Mouse (Mus musculus): ENCODE data around the gene Idi1. TPM values are rescaled to one million over a fixed set of nuclear protein-coding genes. Genes with fewer than 3 reads are reported as not detected.
"Not testable (repeated sequence)": the region's sequence is repeated elsewhere in the genome, so short reads cannot be mapped to it uniquely, and the experiment has no call there.

Gene Idi1
- 10 to 100 TPM; 44.5 to 48.1 TPM for total RNA-seq (2021)
- long read RNA-seq, experiment 1, transcript Idi1-201 (5 exons, 3,027 nt): major isoform, 53 of 58 reads
- long read RNA-seq, experiment 1, partial matches to known transcripts: 2 of 58 reads
- long read RNA-seq, experiment 1, other reads (novel, unspliced or antisense): 2 of 58 reads
- long read RNA-seq, experiment 2, transcript Idi1-201 (5 exons, 3,027 nt): major isoform, 29 of 32 reads
- long read RNA-seq, experiment 2, partial matches to known transcripts: 1 of 32 reads
- long read RNA-seq, experiment 2, other reads (novel, unspliced or antisense): 1 of 32 reads

DNA sequence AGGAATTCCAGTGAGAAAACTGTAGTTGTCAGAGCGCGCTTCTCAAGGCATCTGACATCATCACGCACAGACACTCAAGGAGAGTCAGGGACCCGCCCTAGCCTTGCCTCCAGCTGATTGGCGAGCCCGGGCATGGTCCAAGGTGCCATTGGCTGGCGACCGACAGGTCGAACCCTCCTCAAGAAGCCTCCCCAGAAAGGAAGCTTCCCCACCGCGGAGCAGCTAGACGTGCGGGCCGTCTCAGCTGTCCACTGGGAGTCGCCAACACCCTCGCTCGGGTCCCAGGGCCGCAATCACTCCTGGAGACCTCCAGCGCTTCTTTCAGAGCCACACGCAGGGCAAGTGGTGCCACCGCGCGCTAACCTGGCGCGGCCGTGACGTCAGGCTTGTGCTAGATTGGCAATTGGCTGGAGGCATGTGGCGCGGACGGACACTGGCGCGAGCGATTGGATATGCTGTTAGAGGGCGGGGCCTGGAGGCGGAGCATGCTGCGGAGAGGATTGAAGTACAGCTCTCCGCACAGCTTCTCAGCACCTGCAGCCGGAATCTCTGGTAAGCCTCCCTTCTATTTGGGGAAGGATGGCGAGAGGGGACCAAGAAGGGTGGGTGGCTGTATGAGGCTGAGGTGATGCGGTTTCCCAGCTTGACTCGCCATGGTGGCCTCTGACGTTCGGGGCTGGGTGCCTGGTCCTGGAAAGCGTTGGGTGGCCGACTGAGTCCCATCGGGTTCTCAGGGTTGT, at the start of gene Idi1:
Gene Idi1 (plus strand): TSS at position 57 of the 740 bp plus-strand sequence.
- intact Hi-C loops (cut with DNase I): loop anchor here (5.0 kb wide), 1 partner anchor 112 kb away; the partner anchor contains the start of gene Gtpbp4
- DNase-seq (ENCODE audit: low spot score in 2 of 2): peak; percentile 97 to 98

DNA sequence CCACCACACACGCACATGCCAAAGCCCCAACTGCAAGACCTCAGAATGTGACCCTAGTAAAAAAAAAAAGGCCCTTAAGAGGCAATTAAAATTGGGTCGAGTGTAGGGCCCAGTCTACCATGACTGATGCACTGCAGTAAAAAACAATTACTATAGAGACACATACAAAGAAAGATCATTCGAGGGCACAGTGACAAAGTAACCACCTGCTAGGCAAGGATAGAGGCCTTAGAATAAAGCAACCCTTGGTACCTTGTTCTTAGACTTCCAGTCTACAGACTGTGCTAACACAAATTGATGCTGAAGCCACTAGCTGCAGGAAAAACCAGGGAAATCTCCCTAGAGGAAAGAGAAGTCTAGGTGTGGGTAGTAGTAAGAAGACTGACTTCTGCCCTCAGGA, 46.9 kb upstream of the Idi1 start:
- no peak for DNase-seq (ENCODE audit: low spot score in 2 of 2)
- intact Hi-C loops (cut with DNase I): no loop called here

DNA sequence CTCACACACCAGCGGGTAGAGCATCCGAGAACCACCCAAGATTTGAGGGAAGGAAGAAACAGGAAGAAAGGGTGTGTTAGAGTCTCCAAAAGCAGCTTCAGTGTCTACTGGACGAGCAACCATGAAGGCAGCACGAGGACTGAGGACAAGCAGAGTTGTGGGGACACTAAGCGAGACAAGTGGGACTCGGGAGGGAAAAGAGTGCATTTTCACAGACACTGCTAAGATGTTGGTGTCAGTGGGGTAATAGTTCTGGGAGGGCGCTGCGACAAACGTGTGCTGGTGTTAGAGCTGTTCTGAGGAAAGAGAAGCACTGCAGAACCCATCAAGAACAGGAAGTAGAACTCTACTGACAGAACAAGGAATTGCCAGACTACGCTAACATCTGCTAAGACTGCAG, 46.2 kb upstream of the Idi1 start:
- intact Hi-C loops (cut with DNase I): no loop called here
- DNase-seq (ENCODE audit: low spot score in 2 of 2): no peak

DNA sequence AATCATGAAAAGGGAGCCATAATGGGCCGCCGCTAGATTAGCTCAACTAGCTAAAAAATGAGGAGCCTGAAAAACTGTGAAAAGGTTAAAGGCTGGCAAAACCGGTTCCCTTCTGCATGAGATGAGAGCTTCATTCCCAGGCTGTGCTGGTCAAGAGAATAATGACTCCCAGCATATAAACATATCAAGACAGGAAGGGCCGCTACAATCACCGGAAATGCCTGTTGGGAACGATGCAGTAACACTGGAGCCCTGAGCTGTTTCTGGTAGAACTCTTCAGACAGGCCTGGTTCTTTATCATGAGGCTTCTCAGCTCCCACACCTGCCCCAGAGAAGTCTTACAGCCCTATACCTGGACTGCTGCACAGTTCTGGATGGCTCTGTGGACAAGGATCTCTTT, 45.4 kb upstream of the Idi1 start:
- intact Hi-C loops (cut with DNase I): no loop called here

DNA sequence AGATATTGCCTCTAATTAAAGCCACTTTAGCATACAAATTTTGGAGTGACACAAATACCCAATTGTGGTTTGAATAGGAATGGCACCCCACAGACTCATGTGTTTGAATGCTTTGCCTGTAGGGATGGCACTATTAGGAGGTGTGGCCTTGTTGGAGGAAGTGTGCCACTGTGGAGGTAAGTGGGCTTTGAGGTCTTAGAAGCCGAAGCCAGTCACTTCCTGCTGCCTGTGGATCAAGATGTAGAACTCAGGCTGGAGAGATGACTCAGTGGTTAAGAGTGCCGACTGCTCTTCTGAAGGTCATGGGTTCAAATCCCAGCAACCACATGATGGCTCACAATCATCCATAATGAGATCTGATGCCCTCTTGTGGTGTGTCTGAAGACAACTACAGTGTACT, 44.4 kb upstream of the Idi1 start:
- intact Hi-C loops (cut with DNase I): no loop called here
- no peak for DNase-seq (ENCODE audit: low spot score in 2 of 2)

More for the DNA sequence above, 45.4 kb upstream of the Idi1 start:
- no peak for DNase-seq (ENCODE audit: low spot score in 2 of 2)

DNA sequence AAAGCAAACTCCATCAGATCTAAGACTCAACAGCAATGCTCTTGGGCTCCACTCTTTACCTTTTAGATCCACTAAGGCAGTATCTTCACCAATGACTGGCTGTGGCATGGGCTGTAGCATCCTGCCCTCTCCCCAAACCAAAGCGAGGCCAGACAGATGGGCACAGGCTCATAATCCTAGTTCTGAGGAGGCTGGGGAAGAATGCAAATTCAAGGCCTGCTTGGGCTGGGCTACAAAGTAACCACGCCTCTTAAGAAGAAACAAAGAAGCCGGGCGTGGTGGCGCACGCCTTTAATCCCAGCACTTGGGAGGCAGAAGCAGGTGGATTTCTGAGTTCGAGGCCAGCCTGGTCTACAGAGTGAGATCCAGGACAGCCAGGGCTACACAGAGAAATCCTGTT, 43.5 kb upstream of the Idi1 start:
- DNase-seq (ENCODE audit: low spot score in 2 of 2); intact Hi-C loops (cut with DNase I): not testable (repeated sequence)

DNA sequence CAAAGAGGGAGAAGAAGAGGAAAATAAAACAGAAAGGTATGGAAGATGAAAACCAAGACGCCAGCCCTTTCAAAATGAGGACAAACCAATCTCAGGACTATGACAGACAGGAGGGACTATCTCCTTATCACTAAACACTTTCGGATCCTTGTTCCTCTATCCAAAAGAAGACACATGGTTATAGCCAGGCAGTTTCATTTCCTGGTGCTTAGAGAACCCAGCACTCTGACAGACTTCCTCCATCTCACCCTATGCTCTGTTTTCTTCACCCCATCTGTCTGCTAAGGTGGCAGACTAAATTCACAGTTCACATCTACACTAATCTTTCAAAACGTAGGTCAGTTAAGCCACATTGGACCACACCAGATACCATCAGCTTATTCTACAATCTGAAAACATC, 43.0 kb upstream of the Idi1 start:
- intact Hi-C loops (cut with DNase I): no loop called here
- DNase-seq (ENCODE audit: low spot score in 2 of 2): no peak

DNA sequence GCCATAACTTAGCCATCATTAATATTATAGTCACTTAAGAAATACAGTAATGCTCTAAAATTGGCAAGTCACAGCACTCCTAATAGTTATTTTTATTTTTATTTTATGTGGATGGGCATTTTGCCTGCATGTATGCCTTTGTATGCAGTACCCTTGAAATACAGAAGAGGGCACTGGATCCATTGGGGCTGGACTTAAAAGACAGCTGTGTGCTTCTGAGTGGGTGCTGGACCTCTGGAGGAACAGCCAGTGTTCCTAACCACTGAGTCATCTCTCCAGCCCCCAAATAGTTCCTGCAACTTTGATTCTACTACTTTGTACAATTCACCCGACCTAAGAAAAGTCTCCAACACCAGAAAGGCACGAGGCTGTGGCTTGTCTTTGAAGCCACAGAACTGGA, 37.6 kb upstream of the Idi1 start:
- peak in 1 of 2 experiments; percentile 47 for DNase-seq (ENCODE audit: low spot score in 2 of 2)
- intact Hi-C loops (cut with DNase I): loop anchor here (5.0 kb wide), 1 partner anchor 130 kb away; no protein-coding TSS in a partner anchor

DNA sequence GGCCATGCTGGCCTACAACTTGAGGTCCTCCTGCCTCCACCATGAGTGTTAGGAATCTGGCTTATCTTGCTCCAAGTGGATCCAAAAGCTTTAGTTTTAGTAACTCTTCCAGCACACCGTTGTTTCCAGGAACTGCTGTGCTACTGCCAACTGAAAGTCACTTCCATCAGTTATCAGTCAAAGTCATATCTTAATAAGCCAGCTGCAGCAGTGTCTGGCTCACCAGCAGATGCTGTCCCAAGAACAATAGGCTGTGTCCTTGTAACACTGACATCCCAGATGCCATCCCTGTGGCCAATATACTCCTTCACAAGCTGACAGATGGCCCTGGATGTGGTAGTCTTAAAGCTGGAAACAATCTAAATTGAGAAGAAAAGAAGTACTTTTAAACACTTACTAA, 36.0 kb upstream of the Idi1 start:
- intact Hi-C loops (cut with DNase I): loop anchor here (5.0 kb wide), 1 partner anchor 128 kb away; no protein-coding TSS in a partner anchor
- DNase-seq (ENCODE audit: low spot score in 2 of 2): no peak

DNA sequence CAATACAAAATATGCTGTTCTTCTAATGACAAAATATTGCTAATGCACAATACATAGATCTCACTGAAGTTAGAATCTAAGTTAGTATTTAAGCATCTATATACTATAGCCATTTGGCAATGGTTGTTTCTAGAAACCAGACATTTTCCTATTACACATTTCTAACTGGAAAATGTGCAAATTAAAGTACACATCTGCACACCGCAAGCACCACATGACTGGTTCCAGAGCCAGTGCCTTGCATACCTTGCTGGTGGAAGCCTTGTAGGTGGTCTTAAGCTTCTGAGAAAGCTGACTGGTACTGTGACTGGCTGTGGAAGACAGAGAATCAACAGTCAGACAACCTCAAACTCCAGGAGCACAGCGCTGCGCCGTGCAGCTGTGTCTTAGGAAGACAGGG, 31.9 kb upstream of the Idi1 start:
- intact Hi-C loops (cut with DNase I): no loop called here
- no peak for DNase-seq (ENCODE audit: low spot score in 2 of 2)

DNA sequence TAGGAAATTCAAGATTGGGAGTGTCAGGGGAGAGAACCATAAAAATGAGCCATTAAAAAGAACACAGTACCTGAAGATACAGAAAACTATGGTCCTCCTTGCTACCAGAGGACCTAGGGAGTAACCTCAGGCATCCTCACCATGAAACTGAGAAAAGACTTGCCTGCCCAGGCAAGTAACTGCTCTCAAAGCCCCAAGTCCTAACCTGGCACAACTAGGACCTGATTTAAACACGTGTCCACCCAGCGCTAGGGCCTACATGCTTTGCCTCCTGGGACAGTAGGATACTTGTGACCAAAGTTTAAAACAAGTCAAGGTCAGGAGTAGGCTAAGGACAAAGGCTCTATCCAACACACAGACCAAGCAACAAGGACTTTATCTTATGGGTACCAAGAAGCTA, 30.5 kb upstream of the Idi1 start:
- DNase-seq (ENCODE audit: low spot score in 2 of 2): no peak
- intact Hi-C loops (cut with DNase I): no loop called here

DNA sequence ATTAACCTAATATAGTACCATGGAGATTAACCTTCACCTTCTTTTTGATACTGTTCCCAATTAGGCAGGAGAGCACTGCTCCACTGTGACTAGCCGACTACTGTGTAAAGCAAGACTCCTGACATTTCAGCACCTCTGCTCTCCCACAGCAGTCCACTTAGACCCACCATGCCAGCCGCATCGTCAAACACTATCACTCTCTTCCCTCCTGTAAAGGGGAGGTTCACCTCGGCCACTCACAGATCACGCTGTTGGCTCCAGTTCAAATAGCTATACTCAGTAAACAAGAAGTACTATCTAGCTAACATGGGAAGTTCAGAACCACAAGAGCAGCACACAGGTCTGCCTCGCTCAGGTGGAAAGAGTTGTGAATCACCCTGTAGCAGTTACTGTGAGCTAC, 26.8 kb upstream of the Idi1 start:
- intact Hi-C loops (cut with DNase I): no loop called here
- DNase-seq (ENCODE audit: low spot score in 2 of 2): no peak

DNA sequence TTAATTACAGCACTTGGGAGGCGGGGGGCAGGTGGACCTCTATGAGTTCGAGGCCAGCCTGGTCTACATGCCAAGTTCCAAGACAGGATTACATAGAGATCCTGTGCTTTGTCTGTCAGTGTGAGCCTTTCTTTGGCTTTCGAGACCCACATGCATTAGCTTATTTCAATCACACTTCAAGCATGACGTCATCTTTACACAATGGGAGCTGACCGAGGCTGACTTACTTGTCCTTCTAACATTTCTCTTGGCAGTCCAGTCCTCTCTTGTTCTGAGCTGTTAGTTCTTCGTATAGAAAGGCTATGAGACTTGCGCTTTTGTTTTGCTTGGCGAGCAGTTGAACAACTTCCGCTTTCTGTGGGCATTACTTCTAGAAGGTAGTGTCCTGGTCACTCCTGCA, 24.4 kb upstream of the Idi1 start:
- intact Hi-C loops (cut with DNase I): no loop called here
- DNase-seq (ENCODE audit: low spot score in 2 of 2): no peak

DNA sequence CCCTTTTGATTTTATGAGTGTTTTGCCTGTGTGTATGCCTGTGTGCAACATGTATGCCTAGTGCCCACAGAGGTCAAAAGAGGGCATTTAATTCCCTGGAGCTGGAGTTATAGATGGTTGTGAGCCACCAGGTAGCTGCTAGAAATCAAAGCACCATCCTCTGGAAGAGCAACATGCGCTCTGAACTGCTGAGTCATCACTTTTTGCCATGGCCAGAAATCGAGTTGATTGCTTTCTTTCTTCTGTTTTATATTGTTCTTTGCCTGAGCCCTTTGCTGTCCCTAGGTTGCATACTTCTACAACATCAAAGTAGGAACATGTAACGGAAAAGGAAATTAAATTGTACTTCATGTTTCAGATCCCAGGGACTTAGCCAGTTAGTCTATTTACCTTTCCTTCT, 20.3 kb upstream of the Idi1 start:
- intact Hi-C loops (cut with DNase I): no loop called here

DNA sequence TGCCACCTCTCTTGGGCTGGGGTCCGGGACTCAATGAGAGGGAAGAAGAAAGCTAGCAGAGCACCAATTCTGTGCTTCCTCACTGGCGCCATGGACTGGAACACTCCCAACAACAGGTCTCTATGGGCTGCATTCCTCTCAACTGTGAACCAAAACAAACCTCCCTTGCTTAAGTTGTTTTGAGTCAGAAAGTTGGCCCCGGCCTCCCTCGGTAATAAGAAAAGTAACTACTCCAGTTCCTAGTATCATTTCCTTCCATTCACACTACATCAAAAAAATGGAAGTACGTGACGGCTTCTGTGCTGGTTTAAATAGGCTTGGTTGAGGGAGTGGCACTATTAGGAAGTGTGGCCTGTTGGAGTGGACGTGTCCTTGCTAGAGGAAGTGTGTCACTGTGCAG, 18.7 kb upstream of the Idi1 start:
- intact Hi-C loops (cut with DNase I): no loop called here
- no peak for DNase-seq (ENCODE audit: low spot score in 2 of 2)

More for the DNA sequence above, 20.3 kb upstream of the Idi1 start:
- DNase-seq (ENCODE audit: low spot score in 2 of 2): no peak

DNA sequence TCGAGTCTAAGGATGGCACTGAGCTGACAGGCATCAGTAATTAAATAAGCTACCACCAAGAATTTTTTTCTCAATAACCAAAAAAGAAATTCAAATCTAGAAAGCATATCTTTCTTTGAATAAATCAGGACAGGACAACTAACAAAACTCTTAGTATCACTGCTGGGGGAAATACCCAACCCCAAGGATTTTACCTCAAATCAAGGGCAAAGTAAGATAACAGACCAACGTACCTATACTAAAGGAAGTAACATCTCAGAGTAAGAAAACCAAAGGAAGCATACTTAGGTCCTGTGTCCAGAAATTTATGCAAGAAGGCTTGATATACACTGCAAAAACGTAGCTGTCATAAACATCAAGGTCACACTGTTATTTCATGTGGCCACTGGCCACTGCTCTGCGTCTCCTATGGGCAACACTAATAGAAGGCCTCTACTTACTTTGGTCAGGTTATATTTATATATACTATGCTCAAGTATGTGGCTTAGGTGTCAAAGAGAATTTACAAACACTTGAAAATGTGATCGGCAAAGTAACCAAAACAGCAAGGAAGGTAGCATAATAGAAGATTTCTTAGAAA, 15.6 kb upstream of the Idi1 start:
- DNase-seq (ENCODE audit: low spot score in 2 of 2): no peak
- intact Hi-C loops (cut with DNase I): no loop called here

DNA sequence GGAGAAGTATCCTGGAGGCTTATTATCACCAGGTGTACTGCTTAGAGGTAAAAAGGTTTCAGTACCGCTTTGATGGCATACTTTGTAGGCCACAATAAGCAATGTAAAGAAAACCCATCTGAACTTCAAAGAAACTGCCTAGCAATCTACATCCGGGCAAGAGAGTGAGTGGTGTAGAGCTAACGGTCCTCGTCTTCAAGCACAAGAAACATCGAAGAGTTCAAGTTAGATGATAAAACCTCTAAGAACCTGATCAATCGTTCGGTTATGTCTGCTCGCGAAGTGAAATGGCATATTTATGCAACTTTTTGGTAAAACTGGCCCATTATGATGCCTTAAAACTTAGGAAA, 15.2 kb upstream of the Idi1 start:
- intact Hi-C loops (cut with DNase I): no loop called here
- no peak for DNase-seq (ENCODE audit: low spot score in 2 of 2)

DNA sequence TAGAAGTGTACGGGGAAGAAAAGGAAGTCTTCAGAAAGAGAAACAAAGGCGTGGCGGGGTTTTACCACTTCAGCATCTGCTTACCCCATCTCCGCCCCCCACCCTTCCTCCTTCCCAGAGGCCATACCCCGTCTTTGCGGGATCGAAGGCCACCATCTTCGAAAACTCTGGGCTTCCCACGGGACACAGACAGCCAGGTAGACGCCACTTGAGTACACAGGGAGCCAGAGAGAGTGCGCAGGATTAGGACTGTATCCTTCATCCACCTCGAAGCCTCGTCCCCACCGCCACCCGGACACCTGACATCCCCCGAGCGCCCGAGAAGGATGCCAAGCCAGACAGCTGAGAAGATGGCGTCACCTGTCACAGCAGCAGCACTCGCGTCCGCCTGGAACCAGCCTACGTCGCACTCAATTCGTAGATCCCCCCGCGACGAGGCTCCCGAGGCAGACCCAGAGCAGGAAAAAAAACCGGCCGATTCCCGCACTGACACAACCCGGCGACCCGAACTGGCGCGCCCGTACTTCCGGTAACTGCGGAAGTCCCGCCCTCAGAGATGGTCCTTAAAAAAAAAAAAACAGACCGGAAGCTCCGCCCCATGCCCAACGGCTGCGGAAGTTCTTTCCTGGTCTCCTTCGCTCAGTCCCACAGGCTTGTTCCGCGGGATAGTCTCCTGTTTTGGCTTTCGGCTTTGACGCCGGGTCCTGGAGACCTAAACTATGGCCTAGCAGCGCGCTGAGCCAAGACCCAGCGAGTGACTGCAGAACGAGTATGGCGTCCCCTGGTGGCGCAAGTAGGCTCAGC, 14.6 kb upstream of the Idi1 start:
- intact Hi-C loops (cut with DNase I): no loop called here
- DNase-seq (ENCODE audit: low spot score in 2 of 2): peak; percentile 85 to 94

DNA sequence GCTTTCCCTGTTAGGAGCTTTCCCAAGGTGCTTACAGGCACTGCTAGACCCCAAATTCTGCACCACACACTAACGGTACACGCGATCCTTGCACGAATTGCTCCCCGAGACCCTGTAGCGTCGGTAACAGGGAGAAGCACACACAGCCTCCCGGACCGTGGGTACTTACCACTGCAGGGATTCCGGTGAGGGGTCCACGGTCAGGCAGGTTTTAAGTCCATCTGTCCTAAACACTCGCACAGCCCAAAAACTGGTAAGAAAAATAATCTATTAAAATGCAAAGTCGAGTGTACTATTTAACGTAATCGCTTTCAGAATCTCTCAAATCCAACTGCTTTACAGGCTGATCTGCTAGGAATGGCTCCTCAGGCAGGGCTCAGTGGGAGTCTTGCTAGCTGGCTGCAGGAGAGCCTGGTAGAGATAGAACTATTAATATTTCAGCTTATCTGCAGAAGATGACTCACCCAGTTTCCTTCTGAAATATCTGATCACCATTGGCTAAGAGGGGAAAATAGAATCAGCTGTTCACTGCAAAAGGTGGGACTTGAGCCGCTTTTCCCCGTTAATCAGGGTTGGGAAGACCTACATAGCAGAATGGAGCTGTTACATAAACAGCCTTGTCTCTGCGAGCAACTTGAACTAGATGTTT, 13.9 kb upstream of the Idi1 start, which contains the start of gene Wdr37:
Gene Wdr37 (minus strand): TSS at position 596 of the 649 bp plus-strand sequence.
- DNase-seq (ENCODE audit: low spot score in 2 of 2): peak; percentile 69 to 85
- intact Hi-C loops (cut with DNase I): no loop called here
